Mouse (Mus musculus) midbrain, postnatal 0 days (tissue): Measurements from ENCODE around the gene Ubqln4. TPM values are rescaled to one million over a fixed set of nuclear protein-coding genes. Genes with fewer than 3 reads are reported as not detected.
"Not testable (repeated sequence)": the region's sequence is repeated elsewhere in the genome, so short reads cannot be mapped to it uniquely, and the experiment has no call there.

Experiments used
- ATAC-seq: fragments of 200-750 bp; cut with Nextera tagmentation; 2 replicates; pipeline ENCODE4 v1.8.0; 2017; ENCODE audit warnings: moderate number of reproducible peaks, mild to moderate bottlenecking, moderate TSS enrichment, moderate library complexity; ENCODE audit not compliant: low FRiP score
- DNase-seq: peaks from one replicate; pipeline ENCODE4 v3.0.0-alpha.2; 2015; ENCODE audit warnings: low spot score
- H3K27ac ChIP-seq: fragments of 300-500 bp; sonication (generic); 2 replicates; pipeline ENCODE4 v1.5.1; 2014; ENCODE audit warnings: low read depth, mild to moderate bottlenecking, low read length, mixed read lengths
- H3K27me3 ChIP-seq: fragments of 300-500 bp; sonication (generic); 2 replicates; pipeline ENCODE4 v1.6.1; 2014; ENCODE audit warnings: low read length, control low read depth, mixed read lengths; ENCODE audit not compliant: insufficient read depth
- H3K36me3 ChIP-seq: fragments of 300-500 bp; sonication (generic); 2 replicates; pipeline ENCODE4 v1.6.1; 2014; ENCODE audit warnings: low read length, control low read depth, mixed read lengths; ENCODE audit not compliant: insufficient read depth
- H3K4me1 ChIP-seq: fragments of 300-500 bp; sonication (generic); 2 replicates; pipeline ENCODE4 v1.6.1; 2014; ENCODE audit warnings: mild to moderate bottlenecking, control low read depth, antibody characterized with exemption, low read length, mixed read lengths; ENCODE audit not compliant: insufficient read depth
- H3K4me2 ChIP-seq: fragments of 300-500 bp; sonication (generic); 2 replicates; pipeline ENCODE4 v1.6.1; 2014; ENCODE audit warnings: low read depth, mild to moderate bottlenecking, low read length, mixed read lengths; ENCODE audit not compliant: poor library complexity, severe bottlenecking
- H3K4me3 ChIP-seq: fragments of 300-500 bp; sonication (generic); 2 replicates; pipeline ENCODE4 v1.5.1; 2014; ENCODE audit warnings: low read depth, mild to moderate bottlenecking, low read length, moderate library complexity
- H3K9ac ChIP-seq: fragments of 300-500 bp; sonication (generic); replicated peaks from 2 replicates; pipeline ENCODE4 v1.6.1; 2014; ENCODE audit warnings: mild to moderate bottlenecking, low read length, moderate library complexity, mixed read lengths; ENCODE audit not compliant: poor library complexity, severe bottlenecking
- H3K9me3 ChIP-seq: fragments of 300-500 bp; sonication (generic); 2 replicates; pipeline ENCODE4 v1.6.1; 2016; ENCODE audit warnings: low read length, control low read depth
- CTCF ChIP-seq: IDR thresholded peaks from 2 replicates; pipeline ENCODE4 v1.5.1; 2016; ENCODE audit warnings: antibody characterized with exemption, mild to moderate bottlenecking
- WGBS: fragments of 180-500 bp; shearing (Covaris S2); extraction: QIAGEN DNeasy Blood & Tissue Kit; methylation state at CpG from one replicate; pipeline ENCODE4 v1.1.7; 2014; 5-methylcytosine and 5-hydroxymethylcytosine counted together
- polyA plus RNA-seq: library from polyadenylated mRNA; unstranded; fragments of >200 nt; fragmentation: Nextera tagmentation; extraction: Ambion mirVana; gene quantifications from 2 replicates; pipeline ENCODE4 v1.2.1, GENCODE M21; 2015
- total RNA-seq: library from RNA; depleted of rRNA; stranded (reverse); fragments of >200 nt; gene quantifications from 2 replicates; pipeline ENCODE4 v1.2.3, GENCODE M21; 2014

Gene Ubqln4
- total and polyA plus RNA-seq, 2 experiments from 2014 or later, result 30.4 to 120 TPM

- Histone ChIP-seq H3K9me3 (no peaks in the 10 kb centered on the region), H3K4me3 (no peak overlapping the region), H3K9ac (no peak overlapping the region), H3K4me2 (no peak overlapping the region), H3K27ac (no peak overlapping the region), H3K27me3 (no peaks in the 10 kb centered on the region), H3K4me1 (no peaks in the 10 kb centered on the region), H3K36me3 (no peaks in the 10 kb centered on the region)
- DNase-seq (no peak), ATAC-seq (no peak)
- no peak for TF ChIP-seq CTCF
- WGBS, result 72% methylated on average over 4 of the region's 4 CpGs
Observed at GRCm38 (mm10) chr3:88602466-88602865, 48.9 kb downstream of the Ubqln4 start.

- TF ChIP-seq CTCF, result peak; percentile 75
- no peaks in the 10 kb centered on the region for H3K36me3 ChIP-seq
- H3K27me3 ChIP-seq, result no peaks in the 10 kb centered on the region
Observed at GRCm38 (mm10) chr3:88603714-88604161, 50.2 kb downstream of the Ubqln4 start.

GRCm38 (mm10) chr3:88604863-88605262 lies 51.3 kb downstream of the Ubqln4 start:
- H3K4me1 ChIP-seq, result no peaks in the 10 kb centered on the region; the same call in 1 of the 2 replicates
- DNase-seq, result no peak
- ATAC-seq, result no peak
- no peak overlapping the region for H3K27ac ChIP-seq
- no peaks in the 10 kb centered on the region for H3K9me3 ChIP-seq
- no peak for TF ChIP-seq CTCF
- WGBS, result 93% methylated on average over 7 of the region's 7 CpGs
- H3K27me3 ChIP-seq, result no peaks in the 10 kb centered on the region
- no peak overlapping the region for H3K4me3 ChIP-seq
- H3K36me3 ChIP-seq, result no peaks in the 10 kb centered on the region
- H3K9ac ChIP-seq, result no peak overlapping the region
- H3K4me2 ChIP-seq, result no peak overlapping the region

More at GRCm38 (mm10) chr3:88603714-88604161, 50.2 kb downstream of the Ubqln4 start:
- DNase-seq, result peak; percentile 46
- 35% methylated on average over 6 of the region's 6 CpGs for WGBS
- no peak for ATAC-seq
- Histone ChIP-seq H3K27ac (no peak overlapping the region), H3K9me3 (no peaks in the 10 kb centered on the region), H3K4me2 (no peak overlapping the region), H3K4me1 (no peaks in the 10 kb centered on the region; the same call in 1 of the 2 replicates), H3K9ac (no peak overlapping the region), H3K4me3 (no peak overlapping the region)

- not testable (repeated sequence) for H3K4me1 ChIP-seq, H3K4me3 ChIP-seq, H3K36me3 ChIP-seq, H3K9ac ChIP-seq, H3K27me3 ChIP-seq, H3K27ac ChIP-seq, H3K9me3 ChIP-seq, ATAC-seq, DNase-seq
- H3K4me2 ChIP-seq, result peak within 1 kb of the TSS; percentile 70
- 96% methylated on average over 2 of the region's 2 CpGs for WGBS
Observed at GRCm38 (mm10) chr3:88605666-88606065, 52.1 kb downstream of the Ubqln4 start, which contains the start of gene Arhgef2. TSS of gene Arhgef2 (plus strand) at chr3:88605966.

- ATAC-seq (peak; percentile 89), DNase-seq (peak; percentile 84)
- Histone ChIP-seq H3K9me3 (no peaks in the 10 kb centered on the region), H3K9ac (peak overlapping the region; percentile 46), H3K27me3 (no peaks in the 10 kb centered on the region), H3K4me3 (peak overlapping the region; percentile 32), H3K36me3 (no peaks in the 10 kb centered on the region), H3K4me2 (peak overlapping the region; percentile 70), H3K27ac (no peak overlapping the region), H3K4me1 (no peaks in the 10 kb centered on the region; the same call in 1 of the 2 replicates)
- WGBS, result under 1% methylated on average over 20 of the region's 20 CpGs
- TF ChIP-seq CTCF, result peak; percentile 100
Observed at GRCm38 (mm10) chr3:88607065-88607757, 53.7 kb downstream of the Ubqln4 start.

DNA sequence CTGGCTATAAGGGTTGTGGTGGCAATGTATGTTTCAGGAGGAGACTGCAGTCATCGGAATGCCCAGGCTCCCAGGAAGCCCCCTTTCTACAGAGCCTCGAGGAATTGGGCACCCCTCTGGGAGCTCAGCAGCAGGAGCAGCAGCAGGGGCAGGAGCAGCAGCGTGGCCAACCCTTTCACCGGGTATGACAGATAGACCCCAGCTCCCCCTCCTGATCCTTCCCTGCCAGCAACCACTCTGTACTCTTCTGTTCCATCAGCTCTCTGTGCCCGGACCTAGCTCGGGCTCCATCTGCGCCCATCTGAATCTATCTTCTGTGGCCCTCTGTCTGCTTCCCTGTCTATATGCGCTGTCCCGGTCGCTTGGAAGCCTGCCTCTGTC lies 54.2 kb downstream of the Ubqln4 start:
- Histone ChIP-seq H3K36me3 (no peaks in the 10 kb centered on the region), H3K4me1 (no peaks in the 10 kb centered on the region; the same call in 1 of the 2 replicates), H3K27me3 (no peaks in the 10 kb centered on the region), H3K9ac (peak overlapping the region; percentile 29; the same call in 1 of the 2 replicates), H3K9me3 (no peaks in the 10 kb centered on the region), H3K4me2 (peak overlapping the region; percentile 70), H3K27ac (no peak overlapping the region), H3K4me3 (peak overlapping the region; percentile 32)
- no peak for TF ChIP-seq CTCF
- DNase-seq (no peak), ATAC-seq (peak; percentile 35; the same call in 1 of the 2 replicates)
- WGBS, result 14% methylated on average over 10 of the region's 10 CpGs
